Mouse (Mus musculus): ENCODE measurements around the gene AU041133.
"Not testable (repeated sequence)": the region's sequence is repeated elsewhere in the genome, so short reads cannot be mapped to it uniquely, and the experiment has no call there.

Gene AU041133

DNA sequence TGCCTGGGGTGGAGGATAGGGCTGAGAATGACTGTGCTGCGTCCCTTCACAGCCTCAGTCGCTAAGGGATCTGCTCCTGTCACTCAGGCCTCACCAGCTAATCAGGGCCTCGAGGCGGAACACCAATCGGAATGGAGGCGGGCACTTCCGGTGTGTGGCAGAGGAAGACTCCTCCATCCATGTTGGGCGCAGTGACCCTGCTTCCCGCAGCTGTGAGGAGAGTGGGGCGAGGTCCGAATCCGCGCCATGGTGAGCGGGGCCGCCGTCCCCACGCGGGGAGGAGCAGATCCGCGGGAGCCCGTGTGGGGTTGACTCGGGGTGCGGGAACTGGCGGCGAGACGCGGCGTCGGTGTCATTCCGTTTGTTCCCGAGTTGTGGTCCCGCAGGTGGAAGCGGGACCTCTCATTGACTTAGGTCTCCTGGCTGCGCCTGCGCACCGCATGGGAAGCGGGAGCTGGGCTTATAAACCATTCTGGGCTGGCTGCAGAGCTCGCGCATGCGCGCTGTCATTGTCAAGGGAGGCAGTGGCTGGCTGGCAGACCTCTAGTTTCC is at the start of gene AU041133:
TSS of gene AU041133 (plus strand) at position 164 of the 552 bp plus-strand sequence.
- DNase-seq (ENCODE audit: low spot score) = peak; percentile 85

- DNase-seq (ENCODE audit: low spot score) = peak; percentile 60
Observed at GRCm38 (mm10) chr10:82082728-82083621, 44.8 kb upstream of the AU041133 start, which contains the start of gene BC024063. Gene BC024063, plus strand, starts transcription at chr10:82083353.

- DNase-seq (ENCODE audit: low spot score) = not testable (repeated sequence)
Observed at GRCm38 (mm10) chr10:82083622-82083971, 44.2 kb upstream of the AU041133 start.

- no peak for DNase-seq (ENCODE audit: low spot score)
Observed at GRCm38 (mm10) chr10:82117206-82117605, 10.6 kb upstream of the AU041133 start.

GRCm38 (mm10) chr10:82145282-82145681 is 17.5 kb downstream of the AU041133 start:
- no peak for DNase-seq (ENCODE audit: low spot score)

DNA sequence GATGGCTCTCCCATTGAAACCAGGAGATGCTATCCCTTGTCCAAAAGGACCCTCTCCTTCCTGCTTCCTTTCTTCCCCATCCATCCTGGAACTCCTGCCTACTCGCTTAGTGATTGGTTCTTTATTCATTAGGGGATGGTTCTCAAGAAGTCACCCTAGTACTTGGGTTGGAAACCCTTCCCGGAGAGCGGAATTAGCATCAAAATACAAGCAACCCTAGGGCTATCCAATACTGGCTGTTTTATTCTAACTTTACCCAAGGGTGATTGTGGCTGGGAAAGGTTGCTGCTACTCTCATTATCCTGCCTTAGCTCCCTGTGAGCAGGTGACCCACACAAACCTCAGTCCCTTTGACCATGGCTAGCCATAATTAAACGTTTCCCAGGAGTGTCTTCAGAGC is 19.8 kb downstream of the AU041133 start:
- DNase-seq (ENCODE audit: low spot score) = no peak

DNA sequence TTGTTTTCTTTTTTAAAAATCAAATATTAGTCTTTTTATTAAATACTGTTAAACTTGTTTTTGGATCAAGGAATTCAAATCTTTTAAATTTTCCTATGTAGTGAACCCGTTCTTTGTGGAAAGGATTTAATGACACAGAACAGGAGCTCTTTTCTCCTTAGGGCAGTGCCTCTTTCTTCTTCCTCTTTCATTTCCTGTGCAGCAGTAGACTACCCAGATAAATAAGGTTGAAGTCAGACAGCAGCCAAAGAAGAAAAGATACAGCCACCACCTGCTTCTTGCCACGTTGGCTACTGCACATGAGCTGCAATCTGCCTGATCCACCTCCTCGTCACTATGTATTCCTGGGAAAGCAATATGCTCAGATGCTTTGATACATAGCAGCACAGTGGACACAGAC is 40.0 kb downstream of the AU041133 start:
- no peak for DNase-seq (ENCODE audit: low spot score)

GRCm38 (mm10) chr10:82169776-82170175 is 42.0 kb downstream of the AU041133 start:
- no peak for DNase-seq (ENCODE audit: low spot score)

- DNase-seq (ENCODE audit: low spot score) = no peak
Observed at GRCm38 (mm10) chr10:82170808-82171207, 43.0 kb downstream of the AU041133 start.

GRCm38 (mm10) chr10:82178257-82179064 is 50.6 kb downstream of the AU041133 start:
- DNase-seq (ENCODE audit: low spot score) = peak; percentile 66

Data from layer of hippocampus, adult 9-10 months (tissue).